Mouse (Mus musculus) lung, postnatal 36 days (tissue): Measurements from ENCODE around the gene Slc26a10.

Source experiments
- DNase-seq: peaks from one replicate; pipeline ENCODE4 v3.0.0; 2022; ENCODE audit warnings: mixed read lengths

Slc26a10 gene

GRCm38 (mm10) chr10:127179871-127180694 lies at the start of gene Slc26a10:
TSS of gene Slc26a10 (minus strand) at chr10:127180645.
- DNase-seq, result no peak

- DNase-seq, result peak; percentile 84
Measured at GRCm38 (mm10) chr10:127228897-127229296, 48.5 kb upstream of the Slc26a10 start.

GRCm38 (mm10) chr10:127227163-127227562 lies 46.7 kb upstream of the Slc26a10 start:
- no peak for DNase-seq

DNA sequence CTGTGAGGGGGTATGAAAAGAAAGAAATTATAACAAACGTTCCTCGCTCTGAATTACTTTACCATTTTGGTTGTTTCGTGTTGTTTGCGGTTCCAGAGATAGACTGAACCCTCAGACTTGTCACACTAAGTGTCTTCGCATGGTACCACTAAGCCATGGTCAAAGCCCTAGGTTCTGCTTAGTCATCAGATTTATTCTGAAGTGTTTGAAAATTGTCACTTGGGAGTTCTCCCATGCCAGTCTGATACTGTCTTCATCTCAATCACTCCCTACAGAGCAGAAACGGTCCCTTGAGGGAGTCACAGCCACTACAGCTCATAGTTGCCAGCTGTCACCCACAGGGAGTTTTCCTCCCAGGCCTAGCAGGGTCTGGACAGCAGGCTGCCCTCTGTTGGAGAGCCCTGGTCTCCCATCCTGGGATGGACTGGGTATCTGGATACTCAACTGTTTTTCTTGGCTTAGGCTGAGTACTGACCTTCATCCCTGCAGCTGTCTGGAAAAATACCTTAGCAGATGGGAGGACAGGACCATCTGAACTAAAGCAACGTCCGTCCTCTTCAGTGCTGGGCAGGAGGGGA lies 46.0 kb upstream of the Slc26a10 start:
- DNase-seq, result peak; percentile 30

DNA sequence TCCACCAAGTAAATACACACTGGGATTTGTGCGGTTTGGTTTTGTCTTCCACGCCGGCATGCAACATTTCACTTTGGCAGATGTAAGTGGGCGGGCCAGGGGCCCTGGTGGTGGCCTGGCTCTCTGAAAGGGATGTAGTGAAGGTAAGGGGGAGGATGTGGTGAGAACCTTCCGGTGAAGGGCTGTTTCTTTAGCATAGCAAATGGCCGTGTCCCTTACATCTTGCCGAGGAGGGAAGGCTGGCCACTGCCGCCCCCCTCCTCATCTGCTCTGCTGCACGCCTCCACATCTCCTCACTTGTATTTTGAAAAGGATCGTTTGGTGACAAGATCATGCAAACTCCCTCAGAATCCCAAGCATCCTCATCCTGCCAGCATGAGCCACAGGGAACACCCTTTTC lies 45.3 kb upstream of the Slc26a10 start:
- DNase-seq, result no peak

DNA sequence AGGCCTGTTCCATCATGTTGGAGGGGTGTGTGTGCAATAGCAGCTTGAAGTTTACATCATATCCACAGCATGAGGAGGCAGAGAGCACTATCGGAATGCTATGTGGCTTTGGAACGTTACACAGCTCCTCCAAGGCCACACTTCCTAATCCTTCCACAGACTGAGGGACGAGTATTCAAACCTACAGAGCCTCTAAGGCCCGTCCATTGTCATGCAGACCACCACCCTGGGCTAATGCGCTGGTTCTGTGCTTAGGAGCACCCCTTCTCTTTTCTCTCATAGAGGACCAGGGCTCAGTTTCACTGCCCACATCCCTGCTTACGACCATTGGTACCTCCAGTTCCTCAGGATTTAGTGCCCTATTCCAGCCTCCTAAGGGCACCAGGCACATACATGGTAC lies 44.8 kb upstream of the Slc26a10 start:
- no peak for DNase-seq

GRCm38 (mm10) chr10:127218339-127218738 lies 37.9 kb upstream of the Slc26a10 start:
- DNase-seq, result no peak

DNA sequence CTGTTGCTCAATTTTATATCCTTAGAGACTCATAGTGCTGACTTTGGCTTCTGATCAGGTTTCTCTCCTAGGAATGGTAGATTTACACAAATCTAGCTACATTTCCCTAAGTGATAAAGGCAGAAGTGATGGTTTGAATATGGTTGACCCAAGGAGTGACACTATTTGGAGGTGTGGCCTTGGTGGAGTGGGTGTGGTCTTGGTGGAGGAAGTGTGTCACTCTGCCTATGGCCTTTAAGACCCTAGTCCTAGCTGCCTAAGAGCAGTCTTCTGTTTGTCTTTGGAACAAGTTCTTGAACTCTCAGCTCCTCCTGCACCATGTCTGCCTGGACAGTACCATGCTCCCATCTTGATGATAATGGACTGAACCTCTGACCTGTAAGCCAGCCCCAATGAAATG lies 36.7 kb upstream of the Slc26a10 start:
- no peak for DNase-seq

DNA sequence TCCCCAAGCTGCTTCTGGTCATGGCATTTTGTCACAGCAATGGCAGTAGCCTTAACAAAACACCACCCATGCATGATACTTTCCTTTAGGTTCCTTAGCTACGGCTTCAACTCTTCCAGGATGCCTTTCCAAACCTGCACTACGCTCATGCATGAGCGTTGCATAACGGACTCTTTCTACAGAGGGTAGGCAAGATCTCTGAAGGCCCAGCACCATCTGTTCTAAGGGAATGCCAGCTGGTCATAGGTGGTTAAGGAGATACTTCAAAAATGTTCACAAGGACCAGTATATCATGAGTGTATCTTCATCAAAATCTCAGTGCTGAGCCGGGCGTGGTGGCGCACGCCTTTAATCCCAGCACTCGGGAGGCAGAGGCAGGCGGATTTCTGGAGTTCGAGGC lies 36.0 kb upstream of the Slc26a10 start:
- no peak for DNase-seq

DNA sequence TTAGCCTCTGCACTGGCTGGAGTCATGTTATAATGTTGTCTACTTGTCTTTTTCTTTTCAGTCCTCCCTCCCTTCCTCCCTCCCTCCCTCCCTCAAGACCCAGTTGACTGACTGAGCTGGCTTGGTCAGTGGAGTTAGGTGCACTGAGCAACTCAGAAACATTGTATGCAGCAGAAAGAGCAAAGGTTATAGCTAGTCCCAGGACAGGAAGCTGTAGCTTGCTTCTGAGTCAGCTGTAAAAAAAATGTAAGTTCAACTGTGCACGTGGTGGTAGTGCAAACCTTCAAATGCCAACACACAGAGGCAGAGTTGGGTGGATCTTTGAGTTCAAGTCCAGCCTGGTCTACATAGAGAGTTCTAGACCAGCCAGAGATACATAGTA lies 34.0 kb upstream of the Slc26a10 start:
- DNase-seq, result no peak

DNA sequence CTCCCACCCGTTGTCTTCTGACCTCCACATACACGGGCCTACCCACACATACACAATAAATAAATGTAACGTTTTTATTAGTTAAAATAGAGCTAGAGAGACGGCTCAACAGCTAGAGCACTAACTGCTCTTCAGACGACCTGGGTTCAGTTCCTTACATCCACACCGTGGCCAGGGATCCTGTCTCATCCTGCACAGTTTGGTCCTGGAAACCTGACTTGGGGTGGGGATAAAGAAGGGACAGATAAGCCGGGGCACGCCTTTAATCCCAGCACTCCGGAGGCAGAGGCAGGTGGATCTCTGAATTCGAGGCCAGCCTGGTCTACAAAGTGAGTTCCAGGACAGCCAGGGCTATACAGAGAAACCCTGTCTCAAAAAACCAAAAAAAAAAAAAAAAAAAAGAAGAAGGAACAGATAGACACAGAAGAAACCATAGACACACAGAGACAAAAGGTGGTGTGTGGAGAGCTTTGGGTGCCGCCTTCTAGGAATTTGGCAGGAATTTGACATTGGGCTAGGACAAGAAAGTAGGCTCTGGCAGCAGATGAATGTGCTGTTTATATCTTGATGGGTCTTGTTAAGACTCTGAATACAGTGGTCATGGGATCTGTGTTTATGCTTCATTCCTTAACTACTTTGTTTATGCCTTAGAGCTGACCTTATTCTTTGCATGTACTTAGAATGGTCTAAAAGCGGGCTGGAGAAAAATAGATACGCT lies 33.4 kb upstream of the Slc26a10 start:
- no peak for DNase-seq

DNA sequence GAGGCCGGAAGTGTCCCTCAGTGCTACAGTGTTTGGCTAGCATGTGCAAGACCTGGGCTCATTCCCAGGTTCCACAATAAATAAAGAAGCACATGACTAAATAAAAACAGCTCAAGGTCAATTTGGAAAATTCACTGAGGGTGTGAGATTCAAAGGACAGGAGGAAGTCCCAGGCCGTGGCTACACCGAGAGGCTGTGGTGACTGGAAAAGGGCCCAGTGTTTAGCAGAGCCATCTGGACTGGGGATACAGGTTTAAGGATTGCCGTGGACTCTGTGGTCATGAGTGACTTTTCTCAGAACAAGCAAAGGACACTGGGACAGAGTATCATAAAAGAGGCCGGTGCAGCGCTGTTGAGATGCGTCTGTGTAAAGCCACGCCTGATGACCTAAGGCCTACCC lies 32.8 kb upstream of the Slc26a10 start:
- no peak for DNase-seq

GRCm38 (mm10) chr10:127211414-127211854 lies 31.0 kb upstream of the Slc26a10 start, which contains the start of gene Pip4k2c:
TSS of gene Pip4k2c (minus strand) at chr10:127211585.
- peak; percentile 94 for DNase-seq

DNA sequence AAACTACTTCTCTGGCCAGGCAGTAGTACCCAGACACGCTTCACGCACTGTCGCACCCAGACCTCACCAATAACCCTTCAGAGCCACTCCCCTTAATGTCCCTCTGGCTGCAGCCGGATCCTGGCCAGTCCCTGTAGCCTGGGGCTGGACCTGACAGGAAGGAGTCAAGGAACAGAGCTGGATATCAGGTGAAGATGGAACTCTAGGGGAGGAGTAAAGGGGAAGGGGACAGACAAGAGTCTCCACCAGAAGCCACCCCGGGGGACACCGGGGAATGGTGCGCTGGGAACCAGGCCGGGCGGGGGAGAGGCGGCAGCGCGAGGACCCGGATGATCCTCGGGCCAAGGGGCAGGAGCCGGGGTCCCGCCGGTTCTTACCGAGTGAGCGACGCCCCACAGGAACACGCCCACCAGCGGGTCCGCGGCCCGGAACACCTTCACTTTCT lies 30.5 kb upstream of the Slc26a10 start:
- DNase-seq, result peak; percentile 49

GRCm38 (mm10) chr10:127209928-127210570 lies 29.6 kb upstream of the Slc26a10 start:
- DNase-seq, result no peak

GRCm38 (mm10) chr10:127208921-127209320 lies 28.5 kb upstream of the Slc26a10 start:
- DNase-seq, result no peak

GRCm38 (mm10) chr10:127205373-127205772 lies 24.9 kb upstream of the Slc26a10 start:
- no peak for DNase-seq

- peak; percentile 67 for DNase-seq
Measured at GRCm38 (mm10) chr10:127204589-127204988, 24.1 kb upstream of the Slc26a10 start.

DNA sequence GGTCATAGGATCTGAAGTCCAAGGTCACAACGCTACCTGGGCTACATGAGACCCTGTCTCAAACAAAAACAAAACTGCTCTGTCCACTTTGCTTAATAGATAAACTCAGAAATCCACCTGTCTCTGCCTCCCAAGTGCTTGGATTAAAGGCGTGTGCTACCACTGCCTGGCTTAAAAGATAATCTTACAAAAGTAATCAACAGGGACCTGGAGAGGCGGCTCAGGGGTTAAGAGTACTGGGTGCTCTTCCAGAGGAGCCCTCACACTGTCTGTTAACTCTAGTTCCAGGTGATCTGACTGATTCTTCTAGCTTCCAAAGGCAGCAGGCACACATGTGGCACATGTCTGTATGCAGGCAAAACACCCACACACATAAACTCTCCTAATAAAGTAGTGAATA lies 22.7 kb upstream of the Slc26a10 start:
- DNase-seq, result no peak

DNA sequence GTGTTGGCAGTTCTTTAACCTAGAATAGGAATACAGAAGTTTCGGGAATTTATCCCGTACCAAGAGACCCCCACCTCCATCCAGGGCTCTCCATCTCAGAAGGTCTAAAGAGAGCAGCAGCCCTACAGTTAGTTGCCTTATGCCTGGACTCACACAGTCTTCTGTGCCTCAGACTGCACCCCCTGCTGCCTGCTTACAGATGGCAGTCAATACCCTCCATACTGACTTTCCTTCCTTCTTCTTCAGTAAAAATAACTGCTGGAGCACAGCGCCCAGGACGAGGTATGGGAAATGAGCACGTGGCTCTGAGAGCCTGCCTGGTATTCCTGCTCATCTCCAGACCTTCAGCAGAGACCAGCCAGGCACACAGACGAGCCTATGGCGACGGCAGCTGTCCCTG lies 19.8 kb upstream of the Slc26a10 start:
- no peak for DNase-seq

GRCm38 (mm10) chr10:127199474-127199873 lies 19.0 kb upstream of the Slc26a10 start:
- no peak for DNase-seq

DNA sequence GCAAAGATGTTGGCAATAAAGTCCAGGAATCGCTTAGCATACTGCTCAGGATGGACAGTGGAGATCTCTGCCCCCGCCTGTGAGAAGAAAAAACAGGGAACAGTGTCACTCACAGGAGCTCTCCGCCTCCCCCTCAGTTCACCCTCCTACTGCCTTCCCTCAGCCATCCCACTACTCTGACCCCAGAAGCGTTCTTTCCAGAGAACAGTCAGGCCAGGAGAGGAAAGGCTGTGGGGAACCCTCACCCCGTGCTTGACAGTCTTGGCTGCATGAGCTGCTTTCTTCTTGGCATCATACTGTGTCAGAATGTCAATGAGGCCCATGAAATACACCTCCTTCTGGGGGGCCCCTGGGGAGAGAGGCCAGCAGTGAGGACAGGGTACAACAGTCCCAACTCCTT lies 18.6 kb upstream of the Slc26a10 start:
- no peak for DNase-seq

GRCm38 (mm10) chr10:127198492-127198891 lies 18.0 kb upstream of the Slc26a10 start:
- DNase-seq, result no peak
